Mouse (Mus musculus) ES-E14 (cell line): Measurements from ENCODE around the gene Armc6.

Experiments used
- CHD2 ChIP-seq: IDR thresholded peaks from 2 replicates; pipeline ENCODE4 v1.6.1; 2014; ENCODE audit warnings: mild to moderate bottlenecking, low read depth, low read length, inconsistent platforms
- HCFC1 ChIP-seq: IDR thresholded peaks from 2 replicates; pipeline ENCODE4 v1.6.1; 2012; ENCODE audit warnings: low read length, inconsistent platforms, borderline replicate concordance; ENCODE audit not compliant: insufficient read depth
- MAFK ChIP-seq: IDR thresholded peaks from 2 replicates; pipeline ENCODE4 v1.6.1; 2014; ENCODE audit warnings: mild to moderate bottlenecking, low read depth, low read length, inconsistent platforms; ENCODE audit not compliant: insufficient read depth

DNA sequence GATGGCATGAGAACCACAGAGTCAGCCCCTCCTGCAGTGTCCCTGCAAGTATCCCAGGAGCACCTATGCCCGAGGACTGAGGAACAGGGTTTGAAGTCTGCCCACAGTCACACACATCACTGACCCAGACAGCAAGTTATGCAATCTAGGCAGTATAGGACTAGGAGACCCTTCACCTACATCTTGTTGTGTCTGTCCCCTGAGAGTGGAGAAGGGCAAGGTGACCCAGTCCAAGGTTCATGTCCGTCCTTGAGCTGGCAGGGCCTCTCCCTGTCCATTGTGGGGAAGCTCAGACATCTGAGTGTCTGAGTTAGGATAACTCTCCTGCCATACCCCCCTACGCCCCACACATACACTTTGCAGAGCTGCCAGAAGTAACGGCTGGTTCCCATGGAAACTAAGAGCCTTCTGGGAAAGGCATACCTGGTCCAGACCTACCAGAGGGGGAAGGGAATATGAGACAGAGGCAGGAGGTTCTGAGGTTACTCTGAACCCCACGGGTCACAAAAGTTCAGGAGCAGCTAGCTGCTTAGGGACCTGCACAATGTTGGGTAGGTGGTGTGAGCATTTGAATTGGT, 15.1 kb downstream of the Armc6 start:
- no peak for TF ChIP-seq CHD2
- no peak for TF ChIP-seq HCFC1
- no peak for TF ChIP-seq MAFK
